Mouse (Mus musculus): ENCODE results near the gene Mfsd10.

GRCm38 (mm10) chr5:34657556-34657955 lies 20.5 kb upstream of the Mfsd10 start:
- TF ChIP-seq EP300 (IDR thresholded peaks at IDR 0.05; ENCODE audit: low read depth) (no peak), CTCF (IDR thresholded peaks at IDR 0.05; ENCODE audit: low read depth) (no peak)

All from heart, postnatal 0 days (tissue).